Mouse (Mus musculus) CD8-positive naive resting alpha-beta T cell, adult 57 days (primary cell): ENCODE results near the gene Cdkl3. TPM values are rescaled to one million over a fixed set of nuclear protein-coding genes. Genes with fewer than 3 reads are reported as not detected.

Experiments
- total RNA-seq: library from RNA; stranded (reverse); gene quantifications from one replicate; pipeline ENCODE4 v1.2.4, GENCODE M21; 2023

Cdkl3 gene
- total RNA-seq = 1.7 TPM

DNA sequence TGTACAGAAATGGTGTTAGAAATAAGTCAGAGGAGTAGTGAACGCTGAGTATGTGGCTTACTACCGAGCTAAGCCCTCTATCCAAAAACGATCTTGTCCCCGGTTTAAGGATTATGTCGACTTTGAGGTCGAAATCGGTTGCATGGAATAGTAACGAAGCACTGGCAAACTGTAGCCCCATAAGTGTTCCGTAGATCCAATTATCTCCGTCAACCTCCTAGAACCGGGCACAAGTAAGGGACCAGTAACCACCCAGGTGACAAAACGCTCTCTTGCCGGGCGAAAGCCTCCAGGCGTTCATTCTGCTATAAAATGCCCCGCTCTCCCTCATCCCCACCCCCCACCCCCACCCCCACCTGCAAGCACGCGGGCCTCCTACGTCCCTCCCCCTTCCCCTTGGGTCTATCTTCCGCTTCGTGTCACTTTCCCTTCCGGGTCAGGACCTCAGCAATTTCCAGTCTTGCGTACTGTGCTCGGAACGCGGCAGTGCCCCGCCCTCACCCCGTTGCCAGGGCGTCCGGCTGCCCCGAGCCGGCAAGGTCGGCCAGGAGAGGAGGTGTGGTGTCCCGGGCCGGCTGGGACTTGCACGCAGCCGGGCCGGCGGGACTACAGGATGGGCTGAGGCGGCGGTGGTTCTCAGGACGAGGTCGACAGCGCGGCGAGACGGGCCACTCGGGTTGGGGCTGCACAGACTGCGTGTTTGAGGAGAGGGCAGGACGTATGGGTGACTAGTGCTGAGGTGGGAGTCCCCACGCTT lies at the start of gene Cdkl3:
Cdkl3 (plus strand) TSS at position 450 of the 757 bp plus-strand sequence.

DNA sequence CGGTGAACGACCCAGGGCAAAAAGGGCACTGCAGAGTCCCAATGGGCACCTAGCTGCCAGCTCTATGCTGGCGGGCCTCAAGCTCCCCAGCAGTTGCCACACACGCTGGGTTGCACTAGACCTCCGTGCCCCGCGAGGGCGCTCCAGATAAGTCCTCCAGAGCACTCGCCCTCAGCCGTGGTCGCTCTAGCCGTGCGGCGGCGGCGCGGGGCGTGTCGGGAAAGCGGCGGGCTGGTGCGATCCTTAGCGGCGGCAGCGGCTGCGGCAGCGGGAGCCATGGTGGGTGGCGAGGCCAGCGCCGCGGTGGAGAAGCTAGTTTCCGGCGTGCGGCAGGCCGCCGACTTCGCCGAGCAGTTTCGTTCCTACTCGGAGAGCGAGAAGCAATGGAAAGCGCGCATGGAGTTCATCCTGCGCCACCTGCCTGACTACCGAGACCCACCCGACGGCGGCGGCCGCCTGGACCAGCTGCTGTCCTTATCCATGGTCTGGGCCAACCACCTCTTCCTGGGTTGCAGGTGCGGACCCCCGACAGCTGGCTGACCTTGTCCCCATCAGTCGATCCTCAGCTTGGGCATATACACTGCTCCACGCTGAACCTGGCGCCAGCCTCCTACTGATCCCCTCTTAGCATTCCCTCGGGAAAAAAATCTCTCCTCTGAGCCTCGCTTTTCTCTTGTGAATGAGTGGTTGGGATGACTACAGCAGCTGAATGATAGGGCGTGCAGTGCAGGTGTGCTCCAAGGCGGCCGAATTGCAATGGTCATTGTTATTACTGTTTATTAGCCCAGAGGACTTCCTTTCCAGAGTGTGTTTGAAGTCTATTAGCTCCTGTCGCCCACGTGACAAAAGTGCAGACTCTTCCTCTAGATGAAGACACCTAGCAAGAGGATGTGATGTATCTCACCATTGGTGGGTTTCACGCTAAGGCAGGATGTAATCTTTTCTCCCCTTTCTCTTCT lies 36.3 kb upstream of the Cdkl3 start, which contains the start of gene Cdkn2aipnl:
Cdkn2aipnl (plus strand) TSS at position 219 of the 959 bp plus-strand sequence.

GRCm38 (mm10) chr11:52000290-52000962 lies 3.6 kb upstream of the Cdkl3 start, which contains the start of gene Ube2b:
Ube2b (minus strand) TSS chr11:52000762.

GRCm38 (mm10) chr11:52098398-52098946 lies 94.5 kb downstream of the Cdkl3 start, which contains the start of gene Ppp2ca:
Ppp2ca (plus strand) TSS chr11:52098681.

Other genes with a start within 250 kb of the Cdkl3 start
- 45.2 TPM for gene Sec24a, start 240.6 kb upstream of the Cdkl3 start, total RNA-seq
- gene Sar1b, start 240.5 kb upstream of the Cdkl3 start, total RNA-seq = 24.4 TPM
- gene Jade2, start 146.6 kb upstream of the Cdkl3 start, total RNA-seq = 67.8 TPM
- gene Cdkn2aipnl, start 36.6 kb upstream of the Cdkl3 start, total RNA-seq = 43.7 TPM
- gene Ube2b, start 3.5 kb upstream of the Cdkl3 start, total RNA-seq = 198 TPM
- 96.9 TPM for gene Ppp2ca, start 94.5 kb downstream of the Cdkl3 start, total RNA-seq
- gene Olfr1373, start 141.3 kb downstream of the Cdkl3 start, total RNA-seq = not detected
- not detected for gene Olfr1371, start 209.8 kb downstream of the Cdkl3 start, total RNA-seq
- 194 TPM for gene Skp1a, start 227.8 kb downstream of the Cdkl3 start, total RNA-seq